Mouse (Mus musculus): ENCODE results near the gene Sema7a. TPM values are rescaled to one million over a fixed set of nuclear protein-coding genes. Genes with fewer than 3 reads are reported as not detected.

Gene Sema7a
- total RNA-seq, 1 experiment from 2014 or later: 0.55 TPM

- ATAC-seq (replicated peaks; ENCODE audit: low read depth, poor library complexity, severe bottlenecking): no peak
Observed at GRCm38 (mm10) chr9:57937651-57938050, 2.3 kb upstream of the Sema7a start.

DNA sequence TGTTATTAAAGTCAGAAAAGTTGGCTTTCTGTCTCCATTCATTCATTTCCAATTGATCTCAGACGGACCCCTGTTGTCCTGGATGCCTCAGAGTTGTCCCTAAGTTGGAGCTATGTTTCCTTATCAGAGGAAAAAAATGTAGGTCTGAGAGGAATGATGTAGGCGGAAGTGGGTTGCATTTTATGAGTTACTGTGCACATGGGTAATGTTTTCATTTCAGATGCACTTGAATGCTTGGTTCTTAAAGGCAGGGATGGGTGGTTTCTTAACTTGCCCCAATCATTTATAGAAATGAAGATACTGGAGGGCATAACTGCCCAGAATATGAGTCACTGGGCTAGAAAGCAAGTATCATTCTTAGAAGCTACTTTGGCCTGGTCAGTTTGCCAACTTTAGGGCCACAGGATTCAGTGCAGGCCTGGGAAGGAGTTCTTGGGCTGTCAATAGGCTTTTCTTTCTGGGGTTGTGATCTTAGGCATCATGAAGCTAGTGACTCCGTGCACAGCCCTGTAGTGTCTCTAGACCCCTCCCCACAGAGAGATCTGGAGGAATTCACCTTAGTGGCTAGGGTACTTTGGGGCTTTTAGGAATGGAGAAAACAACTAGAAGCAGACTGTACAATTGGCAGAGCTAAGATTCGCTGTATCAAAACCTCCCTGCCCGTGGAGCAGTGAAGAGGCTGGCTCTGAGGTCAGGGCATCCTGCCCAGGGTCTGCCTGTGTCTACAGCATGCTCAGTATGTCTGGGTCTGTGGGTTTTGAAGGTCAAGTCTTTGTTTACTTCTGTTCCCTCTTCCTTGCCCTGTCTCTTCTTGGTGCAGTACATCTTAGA lies 1.5 kb upstream of the Sema7a start:
- ATAC-seq (replicated peaks; ENCODE audit: low read depth, poor library complexity, severe bottlenecking): no peak

DNA sequence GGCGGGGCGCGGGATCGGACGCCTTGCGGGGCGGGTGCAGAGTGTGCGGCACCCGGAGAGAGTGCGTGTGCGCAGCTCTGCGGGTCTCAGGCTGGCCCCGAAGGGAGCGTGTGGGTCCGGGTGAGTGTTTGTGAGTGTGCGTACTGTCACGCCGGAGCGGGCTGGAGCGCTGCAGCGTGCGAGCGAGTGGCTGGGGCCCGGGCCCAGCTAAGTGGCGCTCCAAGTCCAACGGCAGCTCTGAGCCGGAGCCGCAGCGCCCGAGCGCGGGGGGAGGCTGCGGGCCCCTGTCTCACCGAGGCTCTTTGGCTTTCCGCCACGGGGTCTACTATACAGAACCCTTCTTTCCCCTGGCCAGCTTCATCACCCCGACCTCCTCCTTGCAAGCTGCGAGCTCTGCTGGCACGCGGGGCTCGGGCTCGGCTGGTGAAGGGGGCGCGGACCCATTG lies 460 bp downstream of the Sema7a start:
- no peak for ATAC-seq (replicated peaks; ENCODE audit: low read depth, poor library complexity, severe bottlenecking)

DNA sequence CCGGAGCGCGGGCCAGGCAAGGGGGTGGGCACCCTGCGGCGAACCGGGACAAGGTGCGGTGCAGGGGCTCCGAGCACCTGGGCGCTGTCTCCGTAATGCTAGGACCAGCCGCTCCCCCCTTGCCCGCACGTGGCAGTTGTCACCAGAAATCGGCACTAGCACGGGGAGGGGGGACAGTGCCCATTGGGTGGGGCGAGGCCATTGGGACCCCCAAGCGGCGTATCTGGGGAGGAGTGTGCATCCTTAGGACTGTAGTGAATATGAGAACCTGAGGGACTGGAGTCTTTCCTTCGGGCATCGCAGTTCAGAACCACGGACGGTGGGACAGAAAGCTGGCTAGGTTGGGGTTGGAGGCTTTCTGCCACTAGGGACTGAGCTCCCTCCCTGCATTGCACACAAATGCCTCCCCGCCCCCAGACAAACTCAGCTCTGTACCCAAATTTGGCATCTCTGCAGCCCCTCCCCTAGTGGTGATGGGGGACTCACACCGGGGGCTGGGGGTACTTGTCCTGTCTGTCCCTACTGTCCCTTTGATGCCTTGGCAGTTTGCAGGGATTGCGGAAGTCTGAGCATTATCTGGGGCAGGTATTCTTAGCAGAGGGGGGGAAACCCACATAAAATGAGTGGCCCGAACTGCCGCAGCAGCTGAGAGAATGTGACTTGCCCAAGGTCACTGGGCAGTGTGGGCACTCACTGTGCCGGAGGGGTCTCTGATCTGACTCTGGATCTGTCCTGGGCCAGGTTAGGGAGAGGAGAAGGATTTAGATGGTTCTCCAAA lies 1.1 kb downstream of the Sema7a start:
- ATAC-seq (replicated peaks; ENCODE audit: low read depth, poor library complexity, severe bottlenecking): no peak

DNA sequence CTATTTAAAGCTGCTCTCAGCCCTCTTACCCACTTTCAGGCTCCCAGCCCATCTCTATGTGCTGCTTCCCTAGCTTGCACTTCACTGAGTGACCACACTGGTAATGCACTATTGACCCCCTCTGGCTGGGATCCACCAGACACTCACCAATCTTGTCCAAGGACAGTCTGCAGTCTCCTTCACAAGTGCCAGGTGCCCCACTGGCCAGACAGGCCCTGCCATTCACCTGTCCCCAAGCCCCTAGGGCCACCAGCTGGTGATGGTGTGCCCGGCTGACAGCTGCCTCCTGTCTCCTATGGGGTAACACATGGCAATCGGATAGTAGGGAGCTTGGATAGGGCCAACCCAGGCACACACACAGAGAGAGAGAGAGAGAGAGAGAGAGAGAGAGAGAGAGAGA lies 2.1 kb downstream of the Sema7a start:
- no peak for ATAC-seq (replicated peaks; ENCODE audit: low read depth, poor library complexity, severe bottlenecking)

GRCm38 (mm10) chr9:57943067-57943466 lies 3.2 kb downstream of the Sema7a start:
- ATAC-seq (replicated peaks; ENCODE audit: low read depth, poor library complexity, severe bottlenecking): no peak

DNA sequence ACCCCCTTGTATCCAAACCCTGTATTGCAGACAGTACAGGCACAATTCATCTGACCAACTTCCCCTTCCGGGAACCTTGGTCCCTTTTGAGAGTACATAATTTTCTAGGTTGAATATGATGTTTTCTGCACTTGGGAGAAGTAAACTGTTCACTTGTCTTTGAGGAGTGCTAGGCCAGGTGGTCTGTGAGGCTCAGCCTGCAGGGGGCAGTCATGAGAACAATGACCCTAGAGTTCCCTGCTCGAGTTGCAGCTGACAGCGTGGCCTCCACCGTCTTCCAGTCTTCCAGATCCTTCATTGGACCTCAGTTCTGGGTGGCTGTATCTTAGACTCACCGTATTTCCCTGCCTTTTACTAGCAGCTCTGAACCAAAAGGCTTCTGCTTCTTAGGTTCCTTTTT lies 4.7 kb downstream of the Sema7a start:
- peak; percentile 65 for ATAC-seq (replicated peaks; ENCODE audit: low read depth, poor library complexity, severe bottlenecking)

DNA sequence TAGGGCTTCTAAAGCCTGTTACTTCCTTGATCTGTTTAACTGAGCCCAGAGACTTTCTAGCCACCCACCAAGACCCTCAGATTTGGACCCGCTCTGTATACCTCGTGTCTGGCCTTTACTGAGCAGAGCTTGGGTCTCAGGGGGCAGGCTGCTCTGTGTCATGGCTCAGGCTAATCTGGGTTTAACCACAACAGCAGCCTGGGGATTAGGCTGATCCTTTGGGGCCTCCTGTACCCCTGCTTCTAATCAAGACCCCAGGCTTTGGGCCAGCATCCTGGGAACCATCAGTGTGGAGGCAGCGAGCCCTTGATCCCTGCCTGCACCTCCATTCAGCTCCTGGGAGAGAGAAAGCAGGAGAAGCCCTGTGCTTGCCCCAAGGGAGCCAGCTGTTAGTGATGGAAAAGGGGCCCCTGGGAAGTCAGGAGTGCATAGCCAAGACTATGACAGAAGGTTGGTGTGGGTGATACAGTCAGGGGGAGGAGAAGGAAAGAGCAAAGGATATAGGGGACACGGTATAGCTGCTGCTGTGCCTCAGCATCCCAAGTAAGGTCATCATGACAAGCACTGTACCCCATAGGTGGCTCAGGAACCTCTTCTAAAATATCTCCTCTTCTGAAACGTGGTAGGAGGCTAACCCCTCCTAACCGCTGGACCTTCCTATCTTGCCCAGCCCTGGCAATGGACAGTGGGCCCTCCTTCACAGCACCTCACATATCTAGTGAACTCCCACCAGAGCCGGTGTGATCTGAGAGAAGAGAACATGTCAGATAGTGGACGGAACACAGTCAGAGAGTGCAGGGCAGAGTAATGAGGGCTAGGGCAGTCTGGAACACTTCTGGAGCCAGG lies 6.1 kb downstream of the Sema7a start:
- no peak for ATAC-seq (replicated peaks; ENCODE audit: low read depth, poor library complexity, severe bottlenecking)

DNA sequence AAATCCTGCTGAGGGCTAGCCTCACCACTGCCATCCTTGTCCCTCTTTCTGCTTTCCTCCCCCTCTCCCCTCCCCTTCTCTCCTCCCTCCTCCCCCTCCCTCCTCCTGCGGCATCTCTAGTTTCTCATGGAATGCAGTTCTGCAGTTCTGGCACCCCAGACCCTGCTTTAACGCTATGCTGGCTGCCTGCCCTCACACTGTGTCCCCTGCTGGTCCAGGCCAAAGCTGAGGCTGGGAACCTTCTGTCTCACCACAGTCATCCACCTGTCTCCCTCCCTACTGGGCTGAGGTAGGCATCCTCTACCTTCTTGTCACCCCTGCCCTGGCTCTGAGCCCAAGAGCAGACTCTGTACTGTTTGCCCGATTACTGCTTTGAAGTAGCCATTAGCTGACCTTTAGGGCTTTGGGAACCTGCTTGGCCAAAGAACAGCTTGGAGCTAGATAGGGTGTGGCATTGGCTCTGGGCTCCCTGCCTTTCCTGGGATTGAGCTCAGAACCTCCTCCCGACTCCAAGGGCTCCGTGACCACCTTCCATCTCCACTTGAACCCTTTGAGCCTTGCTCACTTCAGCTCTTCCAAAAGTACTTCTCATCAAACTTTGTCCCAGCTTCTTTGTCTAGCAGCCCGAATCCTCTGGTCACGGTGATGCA lies 7.6 kb downstream of the Sema7a start:
- ATAC-seq (replicated peaks; ENCODE audit: low read depth, poor library complexity, severe bottlenecking): no peak

DNA sequence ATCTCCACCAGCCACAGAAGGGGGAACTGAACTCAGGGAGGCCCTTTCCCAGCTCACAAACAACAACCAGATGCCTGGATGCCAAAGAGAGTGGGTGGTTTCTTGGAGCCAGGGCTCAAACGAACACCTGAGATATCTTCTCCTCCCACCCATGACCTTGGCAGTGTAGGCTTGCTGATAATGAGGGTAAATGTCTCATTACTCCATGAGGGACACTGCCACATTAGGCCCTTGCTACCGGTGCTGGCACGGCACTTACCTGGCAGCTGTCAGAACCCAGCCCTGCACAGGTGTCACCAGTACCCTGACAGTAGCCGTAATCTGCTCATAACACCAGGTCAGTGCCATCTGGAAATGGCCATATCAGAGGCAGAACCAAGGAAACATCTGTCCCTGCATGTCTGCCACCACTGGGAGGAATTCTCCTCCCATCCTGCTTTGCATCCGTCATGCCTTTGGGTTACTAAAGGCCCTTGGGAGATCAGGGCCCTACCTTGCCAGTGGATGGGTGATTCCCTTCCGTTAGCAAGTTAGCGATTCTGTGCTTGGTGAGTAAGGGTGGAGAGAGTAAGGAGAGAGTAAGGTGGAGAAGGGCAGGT lies 8.5 kb downstream of the Sema7a start:
- no peak for ATAC-seq (replicated peaks; ENCODE audit: low read depth, poor library complexity, severe bottlenecking)

- ATAC-seq (replicated peaks; ENCODE audit: low read depth, poor library complexity, severe bottlenecking): no peak
Observed at GRCm38 (mm10) chr9:57949102-57949704, 9.3 kb downstream of the Sema7a start.

GRCm38 (mm10) chr9:57949879-57950278 lies 10.0 kb downstream of the Sema7a start:
- ATAC-seq (replicated peaks; ENCODE audit: low read depth, poor library complexity, severe bottlenecking): no peak

GRCm38 (mm10) chr9:57950519-57950918 lies 10.6 kb downstream of the Sema7a start:
- ATAC-seq (replicated peaks; ENCODE audit: low read depth, poor library complexity, severe bottlenecking): no peak

GRCm38 (mm10) chr9:57951993-57952392 lies 12.1 kb downstream of the Sema7a start:
- ATAC-seq (replicated peaks; ENCODE audit: low read depth, poor library complexity, severe bottlenecking): no peak

DNA sequence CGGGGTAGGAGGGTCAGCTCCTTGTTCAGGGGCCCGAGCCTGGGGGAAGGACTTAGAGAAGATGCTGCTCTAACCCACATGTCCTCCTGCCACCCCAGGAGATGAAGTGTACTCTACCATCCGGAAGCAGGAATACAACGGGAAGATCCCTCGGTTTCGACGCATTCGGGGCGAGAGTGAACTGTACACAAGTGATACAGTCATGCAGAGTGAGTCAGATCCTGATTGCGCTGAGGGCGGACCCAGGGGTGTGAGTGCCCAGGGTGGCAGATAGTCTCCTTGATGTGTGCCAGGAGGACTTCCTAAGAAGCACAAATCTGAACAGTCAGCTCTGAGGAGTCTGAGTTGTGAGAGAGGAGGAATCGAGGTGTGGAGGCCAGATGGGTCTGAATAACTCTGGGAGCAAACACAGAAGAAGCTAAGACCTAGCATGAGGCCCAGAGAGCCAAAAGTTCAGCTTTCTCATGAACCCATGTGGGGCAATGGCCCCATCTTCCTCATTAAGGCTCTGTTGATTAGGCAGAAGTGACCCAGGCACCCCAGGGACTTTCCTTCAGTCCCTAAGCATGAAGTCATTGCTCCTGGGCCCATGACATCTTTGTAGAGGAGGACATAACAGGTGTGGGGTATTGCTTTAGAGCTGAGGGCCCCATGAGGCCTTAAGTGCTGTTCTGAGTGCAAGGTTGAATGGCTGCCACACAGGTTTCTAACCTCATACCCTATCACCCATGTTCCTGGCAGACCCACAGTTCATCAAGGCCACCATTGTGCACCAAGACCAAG lies 15.2 kb downstream of the Sema7a start:
- ATAC-seq (replicated peaks; ENCODE audit: low read depth, poor library complexity, severe bottlenecking): no peak

DNA sequence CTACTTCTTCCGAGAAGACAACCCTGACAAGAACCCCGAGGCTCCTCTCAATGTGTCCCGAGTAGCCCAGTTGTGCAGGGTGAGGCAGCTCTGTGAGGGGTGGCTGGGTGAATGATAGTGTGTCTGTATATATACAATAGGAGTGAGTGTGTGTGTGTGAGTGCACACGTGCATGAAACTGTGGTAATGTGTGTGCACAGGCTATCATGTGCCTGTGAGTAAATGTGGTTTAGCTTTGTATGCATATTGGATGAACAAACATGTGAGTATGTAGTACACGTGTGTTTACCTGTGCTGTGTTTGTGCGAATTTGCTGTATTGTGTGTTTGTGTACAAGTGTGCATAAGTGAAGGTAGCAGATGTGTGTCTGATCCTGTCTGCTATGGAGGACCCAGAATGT lies 15.9 kb downstream of the Sema7a start:
- ATAC-seq (replicated peaks; ENCODE audit: low read depth, poor library complexity, severe bottlenecking): no peak

- no peak for ATAC-seq (replicated peaks; ENCODE audit: low read depth, poor library complexity, severe bottlenecking)
Observed at GRCm38 (mm10) chr9:57956196-57956837, 16.4 kb downstream of the Sema7a start.

GRCm38 (mm10) chr9:57956838-57957236 lies 16.9 kb downstream of the Sema7a start:
- peak; percentile 75 for ATAC-seq (replicated peaks; ENCODE audit: low read depth, poor library complexity, severe bottlenecking)
